Mouse (Mus musculus) midbrain, embryonic 11.5 days (tissue): ENCODE results near the gene Ndrg3. TPM values are rescaled to one million over a fixed set of nuclear protein-coding genes. Genes with fewer than 3 reads are reported as not detected.
"Not testable (repeated sequence)": the region's sequence is repeated elsewhere in the genome, so short reads cannot be mapped to it uniquely, and the experiment has no call there.

Experiments used
- ATAC-seq: fragments of 200-750 bp; cut with Nextera tagmentation; 2 replicates; pipeline ENCODE4 v1.8.0; 2017; ENCODE audit warnings: moderate TSS enrichment, moderate library complexity; ENCODE audit not compliant: low FRiP score
- DNase-seq: peaks from one replicate; pipeline ENCODE4 v3.0.0; 2015; ENCODE audit warnings: low spot score; ENCODE audit errors: missing footprints
- H3K27ac ChIP-seq: fragments of 300-500 bp; sonication (generic); 2 replicates; pipeline ENCODE4 v1.5.1; 2014; ENCODE audit warnings: low read depth, low read length
- H3K27me3 ChIP-seq: fragments of 300-500 bp; sonication (generic); 2 replicates; pipeline ENCODE4 v1.6.1; 2014; ENCODE audit warnings: mild to moderate bottlenecking, low read length, moderate library complexity, mixed read lengths; ENCODE audit not compliant: control insufficient read depth, insufficient read depth
- H3K36me3 ChIP-seq: fragments of 300-500 bp; sonication (generic); 2 replicates; pipeline ENCODE4 v1.6.1; 2014; ENCODE audit warnings: mild to moderate bottlenecking, low read length, moderate library complexity, mixed read lengths; ENCODE audit not compliant: control insufficient read depth, insufficient read depth
- H3K4me1 ChIP-seq: fragments of 300-500 bp; sonication (generic); 2 replicates; pipeline ENCODE4 v1.6.1; 2014; ENCODE audit warnings: low read length; ENCODE audit not compliant: control insufficient read depth, insufficient read depth
- H3K4me2 ChIP-seq: fragments of 300-500 bp; sonication (generic); 2 replicates; pipeline ENCODE4 v1.6.1; 2014; ENCODE audit warnings: mild to moderate bottlenecking, moderate library complexity
- H3K4me3 ChIP-seq: fragments of 300-500 bp; sonication (generic); 2 replicates; pipeline ENCODE4 v1.5.1; 2014; ENCODE audit warnings: low read depth, low read length
- H3K9ac ChIP-seq: fragments of 300-500 bp; sonication (generic); 2 replicates; pipeline ENCODE4 v1.6.1; 2014; ENCODE audit warnings: low read length
- H3K9me3 ChIP-seq: fragments of 300-500 bp; sonication (generic); 2 replicates; pipeline ENCODE4 v1.6.1; 2016; ENCODE audit warnings: low read length; ENCODE audit not compliant: control insufficient read depth
- WGBS: fragments of 180-500 bp; shearing (Covaris S2); extraction: QIAGEN DNeasy Blood & Tissue Kit; methylation state at CpG from one replicate; pipeline ENCODE4 v1.1.7; 2014; 5-methylcytosine and 5-hydroxymethylcytosine counted together
- polyA plus RNA-seq: library from polyadenylated mRNA; unstranded; fragments of >200 nt; fragmentation: Nextera tagmentation; extraction: Ambion mirVana; gene quantifications from 2 replicates; pipeline ENCODE4 v1.2.1, GENCODE M21; 2014

Gene Ndrg3
- polyA plus RNA-seq, 1 experiment from 2014 or later: 48.1 TPM

- no peak for ATAC-seq
- DNase-seq: no peak
- H3K4me1 ChIP-seq: no peaks in the 10 kb centered on the region
- no peak overlapping the region for H3K9ac ChIP-seq
- H3K36me3 ChIP-seq: no peaks in the 10 kb centered on the region
- WGBS: 97% methylated on average over 1 of the region's 1 CpGs
- H3K4me3 ChIP-seq: no peak overlapping the region
- H3K9me3 ChIP-seq: no peaks in the 10 kb centered on the region
- H3K27me3 ChIP-seq: no peaks in the 10 kb centered on the region
- H3K4me2 ChIP-seq: no peak overlapping the region
- no peak overlapping the region for H3K27ac ChIP-seq
These were observed 58.4 kb downstream of the Ndrg3 start for GRCm38 (mm10) chr2:156933426-156933825.

GRCm38 (mm10) chr2:156931421-156931820, 60.4 kb downstream of the Ndrg3 start:
- Histone ChIP-seq H3K36me3 (no peaks in the 10 kb centered on the region), H3K27ac (no peak overlapping the region), H3K27me3 (no peaks in the 10 kb centered on the region), H3K9me3 (no peaks in the 10 kb centered on the region), H3K4me2 (no peak overlapping the region), H3K4me3 (no peak overlapping the region), H3K4me1 (no peaks in the 10 kb centered on the region), H3K9ac (no peak overlapping the region)
- DNase-seq: no peak
- no peak for ATAC-seq
- 92% methylated on average over 2 of the region's 2 CpGs for WGBS

- no peaks in the 10 kb centered on the region for H3K27me3 ChIP-seq
- no peak overlapping the region for H3K27ac ChIP-seq
- no peak overlapping the region for H3K4me3 ChIP-seq
- DNase-seq (no peak), ATAC-seq (no peak)
- H3K9ac ChIP-seq: no peak overlapping the region
- no peaks in the 10 kb centered on the region for H3K4me1 ChIP-seq
- H3K36me3 ChIP-seq: no peaks in the 10 kb centered on the region
- no peaks in the 10 kb centered on the region for H3K9me3 ChIP-seq
- no peak overlapping the region for H3K4me2 ChIP-seq
- 91% methylated on average over 6 of the region's 6 CpGs for WGBS
These were observed 61.3 kb downstream of the Ndrg3 start for GRCm38 (mm10) chr2:156930549-156930948.

GRCm38 (mm10) chr2:156929519-156930120, 62.2 kb downstream of the Ndrg3 start:
- no peak for ATAC-seq
- H3K27me3 ChIP-seq: no peaks in the 10 kb centered on the region
- H3K27ac ChIP-seq: no peak overlapping the region
- H3K4me1 ChIP-seq: no peaks in the 10 kb centered on the region
- H3K36me3 ChIP-seq: no peaks in the 10 kb centered on the region
- H3K4me3 ChIP-seq: no peak overlapping the region
- no peak overlapping the region for H3K9ac ChIP-seq
- 60% methylated on average over 11 of the region's 11 CpGs for WGBS
- H3K4me2 ChIP-seq: no peak overlapping the region
- H3K9me3 ChIP-seq: no peaks in the 10 kb centered on the region
- no peak for DNase-seq

- Histone ChIP-seq H3K9ac (no peak overlapping the region), H3K4me2 (no peak overlapping the region), H3K27ac (no peak overlapping the region), H3K36me3 (no peaks in the 10 kb centered on the region), H3K4me1 (no peaks in the 10 kb centered on the region), H3K27me3 (no peaks in the 10 kb centered on the region), H3K4me3 (no peak overlapping the region), H3K9me3 (no peaks in the 10 kb centered on the region)
- ATAC-seq: no peak
- no peak for DNase-seq
- 87% methylated on average over 6 of the region's 6 CpGs for WGBS
These were observed 63.2 kb downstream of the Ndrg3 start for GRCm38 (mm10) chr2:156928606-156929005.

GRCm38 (mm10) chr2:156927663-156928062, 64.2 kb downstream of the Ndrg3 start:
- H3K27ac ChIP-seq: no peak overlapping the region
- no peak overlapping the region for H3K9ac ChIP-seq
- H3K4me3 ChIP-seq: no peak overlapping the region
- H3K36me3 ChIP-seq: no peaks in the 10 kb centered on the region
- DNase-seq: no peak
- no peaks in the 10 kb centered on the region for H3K4me1 ChIP-seq
- ATAC-seq: no peak
- no peaks in the 10 kb centered on the region for H3K27me3 ChIP-seq
- H3K4me2 ChIP-seq: no peak overlapping the region
- H3K9me3 ChIP-seq: no peaks in the 10 kb centered on the region
- whole genome bisulfite sequencing: 91% methylated on average over 6 of the region's 6 CpGs

- not testable (repeated sequence) for DNase-seq, H3K9ac ChIP-seq, H3K36me3 ChIP-seq, H3K4me2 ChIP-seq, H3K27ac ChIP-seq, ATAC-seq, H3K4me1 ChIP-seq, H3K4me3 ChIP-seq, H3K9me3 ChIP-seq, H3K27me3 ChIP-seq
- 78% methylated on average over 3 of the region's 3 CpGs for WGBS
These were observed 66.2 kb downstream of the Ndrg3 start for GRCm38 (mm10) chr2:156925611-156926010.

GRCm38 (mm10) chr2:156925075-156925474, 66.8 kb downstream of the Ndrg3 start:
- H3K4me2 ChIP-seq, H3K36me3 ChIP-seq, H3K9me3 ChIP-seq, H3K4me3 ChIP-seq, H3K4me1 ChIP-seq, ATAC-seq, H3K27ac ChIP-seq, H3K27me3 ChIP-seq, DNase-seq, H3K9ac ChIP-seq: not testable (repeated sequence)
- WGBS: 91% methylated on average over 4 of the region's 4 CpGs

GRCm38 (mm10) chr2:156924210-156924898, 67.5 kb downstream of the Ndrg3 start:
- WGBS: 59% methylated on average over 3 of the region's 3 CpGs
- H3K27ac ChIP-seq: no peak overlapping the region
- no peaks in the 10 kb centered on the region for H3K4me1 ChIP-seq
- no peak overlapping the region for H3K4me2 ChIP-seq
- no peak overlapping the region for H3K4me3 ChIP-seq
- H3K27me3 ChIP-seq: no peaks in the 10 kb centered on the region
- ATAC-seq (no peak), DNase-seq (no peak)
- no peaks in the 10 kb centered on the region for H3K9me3 ChIP-seq
- no peak overlapping the region for H3K9ac ChIP-seq
- no peaks in the 10 kb centered on the region for H3K36me3 ChIP-seq
